Mouse (Mus musculus): ENCODE measurements around the gene Rab20.
"Not testable (repeated sequence)": the region's sequence is repeated elsewhere in the genome, so short reads cannot be mapped to it uniquely, and the experiment has no call there.

Rab20 gene

GRCm38 (mm10) chr8:11477811-11478761 lies at the start of gene Rab20:
Gene Rab20, minus strand, starts transcription at chr8:11478710.
- no peak for DNase-seq (ENCODE audit: low spot score)

DNA sequence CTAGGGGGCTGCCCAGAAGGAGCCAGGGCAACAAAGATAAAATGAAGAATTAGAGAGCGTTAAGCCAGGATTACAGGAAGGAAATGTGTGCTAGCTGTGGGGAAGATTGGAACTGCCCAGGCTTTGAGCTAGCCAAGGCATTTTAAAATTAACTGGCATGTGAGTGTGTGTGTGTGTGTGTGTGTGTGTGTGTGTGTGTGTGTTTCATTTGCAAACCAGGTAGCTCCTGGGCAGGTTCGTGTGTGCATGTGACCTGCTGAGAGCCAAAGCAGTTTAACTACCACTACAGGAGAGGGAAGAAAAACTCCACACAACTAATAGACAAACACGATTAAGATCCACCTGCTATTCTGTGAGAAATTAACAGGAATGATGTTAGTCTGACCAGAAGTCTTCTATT lies 44.8 kb upstream of the Rab20 start:
- DNase-seq (ENCODE audit: low spot score) = no peak

DNA sequence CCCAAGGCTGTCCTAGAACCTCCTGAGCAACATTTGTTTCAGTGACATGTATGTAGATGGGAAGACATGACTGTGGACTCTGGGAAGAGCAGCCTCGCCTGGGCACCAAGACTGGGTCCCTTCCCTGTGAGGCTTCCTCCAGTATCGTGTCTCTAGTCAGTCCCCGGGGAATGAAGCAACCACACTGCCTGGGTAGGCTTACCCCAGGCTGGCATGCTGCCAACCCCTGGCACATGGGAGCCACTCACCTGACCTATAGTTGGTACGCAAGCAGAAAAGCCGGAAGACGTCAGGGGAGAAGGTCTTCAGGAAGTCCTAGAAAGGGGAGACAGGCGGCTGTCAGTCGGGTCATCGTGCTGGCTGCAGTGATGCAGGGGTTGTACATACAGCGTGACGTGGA lies 40.2 kb upstream of the Rab20 start:
- DNase-seq (ENCODE audit: low spot score) = no peak

DNA sequence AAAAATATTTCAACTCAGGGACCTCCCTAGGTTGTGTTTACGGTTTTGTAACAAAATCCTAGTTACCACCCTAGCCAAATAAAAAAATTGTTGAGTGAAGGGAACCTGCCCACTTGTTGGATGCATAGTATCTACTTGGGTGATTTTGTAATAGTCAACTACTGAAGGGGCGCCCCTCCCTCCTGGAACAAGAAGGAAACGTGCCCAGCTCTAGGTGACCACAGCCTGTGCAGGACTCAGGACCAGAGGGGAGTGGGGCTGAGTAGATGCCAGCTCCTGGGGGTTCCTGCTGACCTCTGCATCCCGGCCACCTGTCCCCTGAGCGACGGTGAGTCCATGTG lies 39.5 kb upstream of the Rab20 start:
- no peak for DNase-seq (ENCODE audit: low spot score)

DNA sequence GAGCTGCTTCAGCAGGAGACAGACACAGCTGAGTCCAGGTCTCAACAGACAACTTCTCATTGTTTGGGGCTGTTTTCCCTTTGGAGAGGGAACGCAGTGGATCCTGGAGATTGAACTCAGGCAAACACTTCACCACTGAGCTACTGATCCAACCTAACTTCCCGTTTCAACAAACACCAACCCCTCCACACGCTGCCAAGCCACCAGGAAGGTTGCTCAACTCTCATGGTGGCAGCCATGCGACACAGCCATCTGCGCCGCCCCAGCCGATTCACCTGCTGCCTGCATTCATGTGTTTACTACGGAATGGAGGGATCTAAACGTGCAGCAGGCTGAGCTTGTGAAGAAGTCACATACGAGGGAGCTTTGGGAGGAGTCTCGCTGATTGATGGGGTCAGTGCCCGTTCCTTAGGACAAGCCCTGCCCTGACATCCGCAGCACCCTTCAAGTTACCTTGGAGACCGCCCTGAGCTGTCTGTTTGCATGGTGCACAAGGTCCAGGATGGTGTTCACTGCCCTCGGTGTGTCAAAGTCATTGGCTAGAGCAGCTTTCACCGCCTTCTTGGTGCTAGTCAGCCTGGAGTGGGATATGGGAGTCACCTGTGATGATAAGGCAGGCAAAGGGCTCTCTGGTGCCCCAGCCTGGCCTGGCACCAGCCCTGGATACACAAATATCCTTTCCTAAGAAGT lies 39.0 kb upstream of the Rab20 start:
- no peak for DNase-seq (ENCODE audit: low spot score)

GRCm38 (mm10) chr8:11516292-11516691 lies 37.8 kb upstream of the Rab20 start:
- no peak for DNase-seq (ENCODE audit: low spot score)

DNA sequence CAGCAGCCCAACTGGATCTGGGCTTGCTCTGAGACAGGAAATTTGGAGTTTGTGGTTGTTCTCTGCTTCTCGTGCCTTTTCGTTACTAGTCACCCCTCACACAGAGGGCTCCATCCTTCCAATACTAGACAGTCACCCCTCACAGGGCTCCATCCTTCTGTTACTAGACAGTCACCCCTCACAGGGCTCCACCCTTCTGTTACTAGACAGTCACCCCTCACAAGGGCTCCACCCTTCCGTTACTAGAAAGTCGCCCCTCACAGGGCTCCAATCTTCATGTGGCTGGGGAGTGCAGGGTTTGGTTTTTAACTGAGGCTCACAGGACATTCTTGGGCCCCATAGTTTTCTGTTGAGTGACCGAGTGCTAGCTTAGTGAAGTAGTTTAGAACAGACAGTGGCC lies 34.7 kb upstream of the Rab20 start:
- no peak for DNase-seq (ENCODE audit: low spot score)

GRCm38 (mm10) chr8:11512711-11513110 lies 34.2 kb upstream of the Rab20 start:
- no peak for DNase-seq (ENCODE audit: low spot score)

DNA sequence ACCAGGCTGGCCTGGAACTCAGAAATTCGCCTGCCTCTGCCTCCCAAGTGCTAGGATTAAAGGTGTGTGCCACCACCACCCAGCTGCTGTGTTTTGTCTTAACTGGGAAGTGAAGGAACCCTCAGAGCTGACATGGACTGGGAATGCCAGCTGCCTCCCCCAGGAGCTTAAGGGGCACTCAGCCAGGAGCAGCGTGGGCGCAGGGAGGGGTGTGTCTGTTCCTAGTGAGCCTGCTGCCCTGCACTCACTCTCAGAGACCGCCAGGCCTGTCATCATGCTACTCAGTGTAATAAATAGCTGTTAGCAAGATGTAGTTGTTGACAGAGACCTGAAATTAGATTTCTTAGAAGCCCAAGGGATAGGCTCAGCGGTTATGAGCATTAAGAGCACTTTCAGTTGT lies 32.5 kb upstream of the Rab20 start:
- no peak for DNase-seq (ENCODE audit: low spot score)

GRCm38 (mm10) chr8:11508880-11509279 lies 30.4 kb upstream of the Rab20 start:
- DNase-seq (ENCODE audit: low spot score) = no peak

DNA sequence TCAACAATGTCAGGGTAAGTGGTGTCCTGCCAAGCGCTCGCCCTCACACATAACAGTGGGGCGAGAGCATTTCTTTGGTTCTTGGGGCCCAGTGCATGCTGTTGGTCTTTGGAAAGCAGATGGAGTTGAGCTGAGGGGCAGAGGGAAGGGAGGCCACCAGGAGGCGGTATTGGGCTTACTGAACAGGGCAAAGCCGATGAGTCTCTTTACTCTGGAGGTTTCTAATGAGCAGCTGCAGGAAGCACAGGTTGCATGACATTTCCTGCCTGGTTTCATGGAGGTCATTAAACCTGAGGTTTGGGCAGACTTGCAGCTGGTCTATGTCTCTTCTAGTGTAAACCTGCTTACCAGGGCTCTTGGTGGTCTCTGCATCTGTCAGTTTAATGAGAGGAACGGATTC lies 28.3 kb upstream of the Rab20 start:
- no peak for DNase-seq (ENCODE audit: low spot score)

DNA sequence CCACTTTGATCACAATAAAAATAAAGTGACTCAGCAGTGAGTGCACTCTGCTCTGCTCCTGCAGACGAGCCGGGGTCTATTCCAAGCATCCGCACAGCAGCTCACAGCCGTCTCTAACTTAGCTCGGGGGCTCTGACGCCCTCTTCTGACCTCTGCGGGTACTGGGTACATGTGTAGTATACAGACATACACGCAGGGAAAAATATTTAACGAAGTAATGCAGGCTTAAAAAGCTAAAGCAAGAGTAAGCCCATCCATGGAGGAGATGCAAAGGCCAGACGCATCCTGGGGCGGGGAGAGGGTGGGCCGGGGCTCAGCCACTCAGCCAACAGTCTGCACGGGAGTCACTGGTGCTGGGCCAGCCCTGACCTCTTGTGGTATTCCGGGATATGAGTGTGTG lies 27.6 kb upstream of the Rab20 start:
- no peak for DNase-seq (ENCODE audit: low spot score)

DNA sequence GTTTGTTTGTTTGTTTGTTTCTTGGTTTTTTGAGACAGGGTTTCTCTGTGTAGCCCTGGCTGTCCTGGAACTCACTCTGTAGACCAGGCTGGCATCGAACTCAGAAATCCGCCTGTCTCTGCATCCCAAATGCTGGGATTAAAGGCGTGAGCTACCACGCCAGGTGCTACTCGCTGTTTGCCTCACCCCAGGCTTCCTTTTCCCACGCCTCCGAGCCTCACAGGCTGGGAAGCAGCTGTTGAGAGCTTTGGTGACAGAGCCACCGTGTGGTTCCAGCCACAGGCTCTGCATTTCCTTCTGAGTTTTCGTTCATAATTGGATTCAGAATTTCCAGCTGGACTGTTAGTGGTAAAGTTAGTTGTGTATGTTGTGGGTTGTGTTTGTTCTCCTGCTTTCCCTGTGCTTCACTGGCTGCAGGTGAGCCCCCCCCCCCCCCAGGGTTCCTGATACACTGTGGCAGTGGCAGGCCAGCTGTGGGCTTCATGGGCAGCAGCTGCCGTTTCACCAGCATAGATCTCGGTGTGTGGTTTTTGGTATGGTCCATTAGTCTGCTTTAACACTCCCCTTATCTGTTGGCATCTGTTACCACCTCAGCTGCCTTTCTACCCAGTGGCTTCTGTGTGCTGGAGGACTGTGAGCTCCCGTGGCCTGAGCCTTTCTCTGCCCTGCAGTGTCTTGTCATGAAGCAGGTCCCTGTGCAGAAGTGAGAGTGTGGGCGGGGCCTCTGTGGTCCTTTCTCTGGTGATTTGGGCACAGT lies 25.1 kb upstream of the Rab20 start:
- DNase-seq (ENCODE audit: low spot score) = no peak

GRCm38 (mm10) chr8:11498786-11499485 lies 20.4 kb upstream of the Rab20 start:
- no peak for DNase-seq (ENCODE audit: low spot score)

- DNase-seq (ENCODE audit: low spot score) = no peak
These were observed 19.8 kb upstream of the Rab20 start for GRCm38 (mm10) chr8:11498281-11498680.

GRCm38 (mm10) chr8:11497017-11497990 lies 18.8 kb upstream of the Rab20 start, which contains the start of gene Naxd:
Gene Naxd, plus strand, starts transcription at chr8:11497506.
- no peak for DNase-seq (ENCODE audit: low spot score)

DNA sequence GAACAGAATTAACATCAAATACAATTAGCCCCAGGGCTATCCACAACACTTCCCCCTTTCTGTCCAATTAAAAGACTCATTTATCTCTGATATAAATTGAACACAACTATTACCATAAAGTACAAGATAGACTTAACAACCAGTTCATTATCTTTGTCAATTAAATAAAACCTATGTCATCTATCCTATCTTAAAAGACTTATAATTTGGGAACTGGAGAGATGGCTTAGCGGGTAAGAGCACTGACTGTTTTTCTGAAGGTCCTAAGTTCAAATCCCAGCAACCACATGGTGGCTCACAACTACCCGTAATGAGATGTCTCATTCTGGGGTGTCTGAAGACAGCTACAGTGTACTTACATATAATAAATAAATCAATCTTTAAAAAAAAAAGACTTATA lies 13.8 kb upstream of the Rab20 start:
- DNase-seq (ENCODE audit: low spot score) = not testable (repeated sequence)

- DNase-seq (ENCODE audit: low spot score) = no peak
These were observed 8.7 kb upstream of the Rab20 start for GRCm38 (mm10) chr8:11487229-11487628.

- DNase-seq (ENCODE audit: low spot score) = peak; percentile 47
These were observed 7.6 kb upstream of the Rab20 start for GRCm38 (mm10) chr8:11486142-11486541.

- DNase-seq (ENCODE audit: low spot score) = no peak
These were observed 4.0 kb upstream of the Rab20 start for GRCm38 (mm10) chr8:11482537-11482936.

DNA sequence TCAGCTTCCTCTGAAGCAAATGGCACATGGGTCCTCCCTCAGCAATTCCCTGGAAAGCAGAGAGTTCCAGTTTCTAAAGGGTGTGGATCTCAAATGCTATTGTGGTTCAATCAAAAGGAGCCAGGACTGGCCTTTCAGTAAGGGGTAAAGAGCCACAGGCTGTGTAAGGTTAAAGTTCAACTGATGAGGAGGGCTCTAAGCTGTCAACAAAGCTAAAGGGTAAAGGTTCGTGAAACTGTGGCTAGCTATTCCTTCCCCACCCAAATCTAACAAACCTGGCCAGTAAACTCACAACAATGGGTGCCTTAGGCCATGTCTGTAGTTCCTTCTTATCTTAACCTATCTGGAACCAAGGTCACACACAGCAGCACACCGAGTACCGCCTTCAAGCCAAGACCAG lies 3.4 kb upstream of the Rab20 start:
- no peak for DNase-seq (ENCODE audit: low spot score)

Data from layer of hippocampus, adult 9-10 months (tissue).